25 mouse cellular contexts compared by ENCODE assay signal in the genomic region with DNA sequence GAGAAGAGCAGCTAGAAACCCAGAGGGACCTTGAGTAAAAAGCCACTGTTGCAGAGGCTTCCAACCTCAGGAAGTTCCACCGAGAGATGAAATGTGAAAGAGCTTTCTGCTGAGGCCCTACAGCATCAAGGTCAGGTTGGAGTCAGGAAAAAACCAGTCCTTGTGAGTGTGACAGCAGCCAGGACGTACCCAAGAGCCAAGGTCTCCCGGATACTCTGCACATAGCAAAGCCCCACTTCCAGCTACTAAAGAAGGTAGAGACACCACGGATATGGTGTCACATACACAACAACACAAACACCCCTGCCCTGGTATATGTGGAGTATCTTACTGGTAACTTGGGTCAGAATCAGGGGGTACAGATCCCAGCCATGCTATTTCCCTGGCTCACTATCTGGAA. TPM values are rescaled to one million over a fixed set of nuclear protein-coding genes. Genes with fewer than 3 reads are reported as not detected.
DNase-seq lines count a peak whose midpoint lies in the region; ATAC-seq lines count a peak whose summit lies in the region.
"Had no signal": no experiment of that assay in that cellular context is flagged by ENCODE, and none has a peak within 500 bp of the region (broad histone marks: within the 10 kb centered on the region; RNA-seq: fewer than 3 reads in every experiment).

No protein-coding gene starts in this region.

- no peak for ATAC-seq in inflammation-experienced regulatory T-cells, adult 6 months
- ATAC-seq: forebrain, embryonic 14.5 days; forebrain, embryonic 16.5 days had no signal

- DNase-seq in adrenal gland, adult 2 months, result peak; percentile 65
- no peak for DNase-seq in adrenal gland, postnatal 4 days (ENCODE audit: low spot score in 2 of 2)
- DNase-seq in heart, adult 11 months, result peak; percentile 64
- DNase-seq in heart, postnatal 4 days, result no peak
- peak; percentile 48 for DNase-seq in adrenal gland, postnatal 14 days
- DNase-seq in cerebellum, postnatal 25 days, result no peak
- DNase-seq: cerebellum, adult 11-12 months; cerebellum, adult 2 months; cerebellum, adult 9-10 months; cerebellum, postnatal 36 days; embryo, embryonic 11 days had no signal

RNA-seq across cellular contexts. Expression of a gene that starts 12.1 kb away (rescaled TPM):
- total RNA-seq in adrenal gland, adult 2 months (2021), result not detected
- polyA plus RNA-seq in adrenal gland, adult 2 months (2012; rRNA removed), result not detected in 2 replicates
- under 1 TPM in 1 of 2 experiments, not detected in 1; 0.11 TPM for total RNA-seq in adrenal gland, postnatal 4 days (2021)
- not detected for total RNA-seq in heart, postnatal 4 days (2021)
- not detected in 2 replicates for total RNA-seq in adrenal gland, postnatal 14 days (2021)
- not detected for polyA plus RNA-seq in inflammation-experienced regulatory T-cells, adult 6 months (2017; shearing (Covaris generic))
- total RNA-seq: common myeloid progenitor, adult 5-6 weeks; ES-E14; MEL had no signal
- polyA plus RNA-seq: C2C12; cerebellum, adult 2 months; embryonic facial prominence, embryonic 11.5 days; embryonic facial prominence, embryonic 13.5 days; embryonic facial prominence, embryonic 15.5 days; erythroblast, embryonic 14.5 days; forebrain, embryonic 10.5 days; forebrain, embryonic 12.5 days; forebrain, embryonic 14.5 days; forebrain, embryonic 16.5 days; frontal cortex, adult 2 months had no signal

RNA-seq across cellular contexts. Expression of a gene that starts 24.0 kb away (rescaled TPM):
- not detected for total RNA-seq in adrenal gland, adult 2 months (2021)
- not detected in 2 replicates for polyA plus RNA-seq in adrenal gland, adult 2 months (2012; rRNA removed)
- not detected for total RNA-seq in adrenal gland, postnatal 4 days (2021)
- not detected for total RNA-seq in heart, postnatal 4 days (2021)
- not detected in 2 replicates for total RNA-seq in adrenal gland, postnatal 14 days (2021)
- polyA plus RNA-seq in inflammation-experienced regulatory T-cells, adult 6 months (2017; shearing (Covaris generic)), result not detected
- total RNA-seq: common myeloid progenitor, adult 5-6 weeks; MEL had no signal
- polyA plus RNA-seq: C2C12; cerebellum, adult 2 months; embryonic facial prominence, embryonic 11.5 days; embryonic facial prominence, embryonic 13.5 days; embryonic facial prominence, embryonic 15.5 days; forebrain, embryonic 10.5 days; forebrain, embryonic 12.5 days; forebrain, embryonic 14.5 days; forebrain, embryonic 16.5 days; frontal cortex, adult 2 months had no signal

RNA-seq across cellular contexts. Expression of a gene that starts 37.5 kb away (rescaled TPM):
- total RNA-seq in adrenal gland, adult 2 months (2021), result under 1 TPM; 0.79 to 0.86 TPM
- polyA plus RNA-seq in adrenal gland, adult 2 months (2012; rRNA removed), result 0.65 and 1.3 TPM in 2 replicates
- 1 to 10 TPM in 1 of 2 experiments, under 1 TPM in 1; 0.92 to 1.1 TPM for total RNA-seq in adrenal gland, postnatal 4 days (2021)
- total RNA-seq in heart, postnatal 4 days (2021), result under 1 TPM; 0.55 to 0.63 TPM
- total RNA-seq in adrenal gland, postnatal 14 days (2021), result 0.19 and 1.2 TPM in 2 replicates
- polyA plus RNA-seq in inflammation-experienced regulatory T-cells, adult 6 months (2017; shearing (Covaris generic)), result 1 to 10 TPM; 1.2 to 3.5 (median 2.0) TPM
- total RNA-seq: MEL had no signal

Comparison
In these comparisons a context has a peak if more than half of its experiments do, and no peak if none do; other contexts are left out.
1. DNase-seq: peak in adrenal gland, adult 2 months (single experiment), heart, adult 11 months (single experiment) and adrenal gland, postnatal 14 days (single experiment); none in adrenal gland, postnatal 4 days (0 of 2), heart, postnatal 4 days (single experiment) and cerebellum, postnatal 25 days (0 of 2).